Mouse (Mus musculus) midbrain, embryonic 14.5 days (tissue): Measurements from ENCODE around the gene Epha10. TPM values are rescaled to one million over a fixed set of nuclear protein-coding genes. Genes with fewer than 3 reads are reported as not detected.

Source experiments
- ATAC-seq: fragments of 200-750 bp; cut with Nextera tagmentation; 2 replicates; pipeline ENCODE4 v1.8.0; 2017; ENCODE audit warnings: moderate number of reproducible peaks, moderate library complexity; ENCODE audit not compliant: low FRiP score, low TSS enrichment
- DNase-seq: peaks from one replicate; pipeline ENCODE4 v3.0.0-alpha.2; 2015
- H3K27ac ChIP-seq: fragments of 300-500 bp; sonication (generic); replicated peaks from 2 replicates; pipeline ENCODE4 v1.5.1; 2014; ENCODE audit warnings: mild to moderate bottlenecking, low read depth, low read length, moderate library complexity
- H3K27me3 ChIP-seq: fragments of 300-500 bp; sonication (generic); 2 replicates; pipeline ENCODE4 v1.6.1; 2014; ENCODE audit warnings: low read length, control low read depth, mixed read lengths; ENCODE audit not compliant: control insufficient read depth, insufficient read depth
- H3K36me3 ChIP-seq: fragments of 300-500 bp; sonication (generic); 2 replicates; pipeline ENCODE4 v1.6.1; 2014; ENCODE audit warnings: low read length, control low read depth; ENCODE audit not compliant: control insufficient read depth, insufficient read depth
- H3K4me1 ChIP-seq: fragments of 300-500 bp; sonication (generic); 2 replicates; pipeline ENCODE4 v1.6.1; 2014; ENCODE audit warnings: mild to moderate bottlenecking, antibody characterized with exemption, low read length, control low read depth; ENCODE audit not compliant: control insufficient read depth, insufficient read depth
- H3K4me2 ChIP-seq: fragments of 300-500 bp; sonication (generic); 2 replicates; pipeline ENCODE4 v1.6.1; 2014; ENCODE audit warnings: mild to moderate bottlenecking, low read length, moderate library complexity
- H3K4me3 ChIP-seq: fragments of 300-500 bp; sonication (generic); replicated peaks from 2 replicates; pipeline ENCODE4 v1.5.1; 2014; ENCODE audit warnings: low read depth, low read length
- H3K9ac ChIP-seq: fragments of 300-500 bp; sonication (generic); replicated peaks from 2 replicates; pipeline ENCODE4 v1.6.1; 2014; ENCODE audit warnings: mild to moderate bottlenecking, low read length, moderate library complexity
- H3K9me3 ChIP-seq: fragments of 300-500 bp; sonication (generic); 2 replicates; pipeline ENCODE4 v1.6.1; 2016; ENCODE audit warnings: low read length, control low read depth, mixed read lengths; ENCODE audit not compliant: control insufficient read depth
- WGBS: fragments of 180-500 bp; shearing (Covaris S2); extraction: QIAGEN DNeasy Blood & Tissue Kit; methylation state at CpG from one replicate; pipeline ENCODE4 v1.1.7; 2014; 5-methylcytosine and 5-hydroxymethylcytosine counted together
- polyA plus RNA-seq: library from polyadenylated mRNA; unstranded; fragments of >200 nt; fragmentation: Nextera tagmentation; extraction: Ambion mirVana; gene quantifications from 2 replicates; pipeline ENCODE4 v1.2.1, GENCODE M21; 2014

Gene Epha10
- polyA plus RNA-seq, 1 experiment from 2014 or later, result 9.6 TPM

- peak within 1 kb of the TSS; percentile 92 for H3K4me3 ChIP-seq
- peak within 1 kb of the TSS; percentile 90 for H3K4me2 ChIP-seq
- peaks cover 36% of the 10 kb centered on the region for H3K36me3 ChIP-seq
- peak; percentile 21 for ATAC-seq
- peaks cover 23% of the 10 kb centered on the region for H3K4me1 ChIP-seq
- peak; percentile 72 for DNase-seq
- H3K27me3 ChIP-seq, result no peaks in the 10 kb centered on the region
- peak within 1 kb of the TSS; percentile 84 for H3K9ac ChIP-seq
- WGBS, result under 1% methylated on average over 74 of the region's 75 CpGs
- H3K27ac ChIP-seq, result peak within 1 kb of the TSS; percentile 96
- no peaks in the 10 kb centered on the region for H3K9me3 ChIP-seq
Observed at GRCm38 (mm10) chr4:124850933-124851658, 29.6 kb upstream of the Epha10 start, which contains the start of gene 1110065P20Rik. Gene 1110065P20Rik, minus strand, starts transcription at chr4:124851196.

GRCm38 (mm10) chr4:124856294-124856693 lies 24.4 kb upstream of the Epha10 start:
- DNase-seq (no peak), ATAC-seq (no peak)
- peaks cover 19% of the 10 kb centered on the region for H3K4me1 ChIP-seq
- no peak overlapping the region for H3K4me2 ChIP-seq
- H3K27ac ChIP-seq, result no peak overlapping the region
- H3K9ac ChIP-seq, result no peak overlapping the region
- H3K4me3 ChIP-seq, result no peak overlapping the region
- no peaks in the 10 kb centered on the region for H3K27me3 ChIP-seq
- peaks cover 70% of the 10 kb centered on the region for H3K36me3 ChIP-seq
- H3K9me3 ChIP-seq, result no peaks in the 10 kb centered on the region
- WGBS, result 94% methylated on average over 8 of the region's 8 CpGs

- DNase-seq (no peak), ATAC-seq (no peak)
- no peak overlapping the region for H3K4me2 ChIP-seq
- peaks cover 59% of the 10 kb centered on the region for H3K36me3 ChIP-seq
- no peak overlapping the region for H3K27ac ChIP-seq
- H3K4me1 ChIP-seq, result peaks cover 15% of the 10 kb centered on the region
- H3K4me3 ChIP-seq, result no peak overlapping the region
- H3K27me3 ChIP-seq, result no peaks in the 10 kb centered on the region
- H3K9me3 ChIP-seq, result no peaks in the 10 kb centered on the region
- no peak overlapping the region for H3K9ac ChIP-seq
- 86% methylated on average over 5 of the region's 5 CpGs for WGBS
Observed at GRCm38 (mm10) chr4:124858370-124858769, 22.3 kb upstream of the Epha10 start.

- DNase-seq (peak; percentile 59), ATAC-seq (no peak)
- H3K4me2 ChIP-seq, result peak overlapping the region; percentile 77
- peak overlapping the region; percentile 90; the same call in 1 of the 2 replicates for H3K9ac ChIP-seq
- no peaks in the 10 kb centered on the region for H3K27me3 ChIP-seq
- H3K4me3 ChIP-seq, result peak overlapping the region; percentile 66
- WGBS, result 21% methylated on average over 7 of the region's 7 CpGs
- H3K4me1 ChIP-seq, result peaks cover 15% of the 10 kb centered on the region
- H3K27ac ChIP-seq, result no peak overlapping the region
- H3K9me3 ChIP-seq, result no peaks in the 10 kb centered on the region
- H3K36me3 ChIP-seq, result peaks cover 41% of the 10 kb centered on the region
Observed at GRCm38 (mm10) chr4:124860446-124860845, 20.3 kb upstream of the Epha10 start.

- DNase-seq (peak; percentile 67), ATAC-seq (peak; percentile 74)
- 1% methylated on average over 50 of the region's 77 CpGs for WGBS
- Histone ChIP-seq H3K4me3 (peak within 1 kb of the TSS; percentile 66), H3K36me3 (peaks cover 31% of the 10 kb centered on the region), H3K27ac (peak within 1 kb of the TSS; percentile 84), H3K9me3 (no peaks in the 10 kb centered on the region), H3K4me2 (peak within 1 kb of the TSS; percentile 77), H3K9ac (peak within 1 kb of the TSS; percentile 90), H3K4me1 (peaks cover 15% of the 10 kb centered on the region), H3K27me3 (no peaks in the 10 kb centered on the region)
Observed at GRCm38 (mm10) chr4:124861283-124862188, 19.2 kb upstream of the Epha10 start, which contains the start of gene Maneal. Gene Maneal, minus strand, starts transcription at chr4:124862171.

- Histone ChIP-seq H3K9me3 (no peaks in the 10 kb centered on the region), H3K4me3 (no peak overlapping the region), H3K27ac (no peak overlapping the region), H3K4me2 (no peak overlapping the region), H3K36me3 (no peaks in the 10 kb centered on the region), H3K4me1 (no peaks in the 10 kb centered on the region), H3K27me3 (no peaks in the 10 kb centered on the region), H3K9ac (no peak overlapping the region)
- ATAC-seq (no peak), DNase-seq (no peak)
- WGBS, result 88% methylated on average over 1 of the region's 1 CpGs
Observed at GRCm38 (mm10) chr4:124872719-124873118, 8.0 kb upstream of the Epha10 start.

- Histone ChIP-seq H3K4me2 (peak overlapping the region; percentile 58), H3K9ac (peak overlapping the region; percentile 51), H3K9me3 (no peaks in the 10 kb centered on the region), H3K27ac (peak overlapping the region; percentile 72), H3K27me3 (no peaks in the 10 kb centered on the region), H3K4me3 (peak overlapping the region; percentile 49), H3K4me1 (peaks cover 3% of the 10 kb centered on the region; the same call in 1 of the 2 replicates), H3K36me3 (no peaks in the 10 kb centered on the region)
- WGBS, result under 1% methylated on average over 37 of the region's 37 CpGs
- ATAC-seq, result peak; percentile 96
- DNase-seq, result peak; percentile 96
Observed at GRCm38 (mm10) chr4:124881341-124881908, 726 bp downstream of the Epha10 start.

- Histone ChIP-seq H3K4me3 (peak overlapping the region; percentile 49), H3K27ac (peak overlapping the region; percentile 72), H3K36me3 (no peaks in the 10 kb centered on the region), H3K4me2 (peak overlapping the region; percentile 58), H3K9ac (peak overlapping the region; percentile 51), H3K9me3 (no peaks in the 10 kb centered on the region), H3K4me1 (peaks cover 3% of the 10 kb centered on the region; the same call in 1 of the 2 replicates), H3K27me3 (no peaks in the 10 kb centered on the region)
- DNase-seq (peak; percentile 66), ATAC-seq (peak; percentile 36; the same call in 1 of the 2 replicates)
- WGBS, result under 1% methylated on average over 37 of the region's 37 CpGs
Observed at GRCm38 (mm10) chr4:124882151-124882729, 1.5 kb downstream of the Epha10 start.
